11 mouse cellular contexts compared by ENCODE assay signal in the genomic region with DNA sequence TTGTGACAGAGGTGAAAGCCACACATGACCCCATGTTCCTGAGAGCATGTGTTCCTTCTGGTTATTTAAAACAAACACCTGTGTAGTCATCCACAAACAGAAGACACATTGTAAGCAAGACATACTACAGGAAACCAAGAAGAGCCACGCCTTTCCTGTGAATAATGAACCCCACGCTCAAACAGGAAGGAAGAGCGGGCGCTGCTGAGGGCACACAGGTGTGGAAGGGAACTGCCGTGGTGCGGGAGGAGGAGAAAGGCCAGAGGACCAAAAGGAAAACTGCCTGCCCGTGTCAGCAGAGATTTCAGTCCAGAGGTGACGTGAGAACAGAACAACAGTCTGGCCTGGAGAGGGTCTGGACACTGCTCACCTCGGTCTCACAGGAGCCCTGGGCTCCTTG. TPM values are rescaled to one million over a fixed set of nuclear protein-coding genes. Genes with fewer than 3 reads are reported as not detected.
DNase-seq lines count a peak whose midpoint lies in the region; ATAC-seq and TF ChIP-seq lines count a peak whose summit lies in the region.
"Had no signal": no experiment of that assay in that cellular context is flagged by ENCODE, and none has a peak within 500 bp of the region (broad histone marks: within the 10 kb centered on the region; RNA-seq: fewer than 3 reads in every experiment).

No protein-coding gene starts in this region.

- TF ChIP-seq CTCF in olfactory bulb, adult 2 months (IDR thresholded peaks at IDR 0.05; ENCODE audit: insufficient read depth, low read depth, low read length): no peak

- peak; percentile 33; the same call in 1 of the 2 replicates for ATAC-seq in granulocyte monocyte progenitor cell, adult 5-6 weeks (replicated peaks; ENCODE audit: poor library complexity, severe bottlenecking)

- 83% methylated on average over 9 of the region's 9 CpGs for WGBS in olfactory bulb, adult 2 months

- peak overlapping the region; percentile 27; the same call in 1 of the 2 replicates for H3K27ac ChIP-seq in olfactory bulb, adult 2 months (ENCODE audit: insufficient read depth, low read depth, low read length)
- H3K27ac ChIP-seq: hindbrain, embryonic 14.5 days; macrophage had no signal

- TF ChIP-seq POLR2A in olfactory bulb, adult 2 months (IDR thresholded peaks at IDR 0.05; ENCODE audit: insufficient read depth, low read depth, low read length): no peak

- no peak overlapping the region for H3K4me3 ChIP-seq in olfactory bulb, adult 2 months (ENCODE audit: insufficient read depth, low read depth, low read length)

- peaks cover 13% of the 10 kb centered on the region for H3K4me1 ChIP-seq in olfactory bulb, adult 2 months (ENCODE audit: control insufficient read depth, insufficient read depth, low read length)

- peak; percentile 63 for DNase-seq in lung, postnatal 25 days (ENCODE audit: low spot score)
- DNase-seq in lung, postnatal 14 days: no peak
- DNase-seq in thymus, postnatal 4 days: peak; percentile 78
- no peak for DNase-seq in frontal cortex, postnatal 10 days (ENCODE audit: low spot score in 2 of 2)
- DNase-seq in yolk sac, embryonic 10.5 days (ENCODE audit: low spot score): no peak
- DNase-seq in MN1 (ENCODE audit: low spot score): no peak

RNA-seq across cellular contexts. Expression of gene Ttc13, which starts 20.8 kb away (rescaled TPM):
- 44.3 and 46.4 TPM in 2 replicates for total RNA-seq in granulocyte monocyte progenitor cell, adult 5-6 weeks (2014; fragmentation: Nextera tagmentation)
- total RNA-seq in granulocyte monocyte progenitor cell, adult 5-6 weeks (2017): 53.3 and 56.4 TPM in 2 replicates
- polyA plus RNA-seq in olfactory bulb, adult 2 months (2012; ENCODE audit: insufficient read depth, insufficient read length, low replicate concordance, missing spikeins): not detected in 2 replicates

RNA-seq across cellular contexts. Expression of gene Arv1, which starts 20.9 kb away (rescaled TPM):
- total RNA-seq in granulocyte monocyte progenitor cell, adult 5-6 weeks (2014; fragmentation: Nextera tagmentation): 7.8 and 18.3 TPM in 2 replicates
- 5.4 and 5.7 TPM in 2 replicates for total RNA-seq in granulocyte monocyte progenitor cell, adult 5-6 weeks (2017)
- polyA plus RNA-seq in olfactory bulb, adult 2 months (2012; ENCODE audit: insufficient read depth, insufficient read length, low replicate concordance, missing spikeins): not detected in 2 replicates

RNA-seq across cellular contexts. Expression of gene 2310022B05Rik, which starts 37.9 kb away (rescaled TPM):
- total RNA-seq in granulocyte monocyte progenitor cell, adult 5-6 weeks (2014; fragmentation: Nextera tagmentation): 9.6 and 10.7 TPM in 2 replicates
- total RNA-seq in granulocyte monocyte progenitor cell, adult 5-6 weeks (2017): 1.2 and 1.4 TPM in 2 replicates
- polyA plus RNA-seq in olfactory bulb, adult 2 months (2012; ENCODE audit: insufficient read depth, insufficient read length, low replicate concordance, missing spikeins): not detected in 2 replicates

RNA-seq across cellular contexts. Expression of gene Fam89a, which starts 50.6 kb away (rescaled TPM):
- total RNA-seq in granulocyte monocyte progenitor cell, adult 5-6 weeks (2014; fragmentation: Nextera tagmentation): not detected in 2 replicates
- total RNA-seq in granulocyte monocyte progenitor cell, adult 5-6 weeks (2017): not detected in 2 replicates
- polyA plus RNA-seq in olfactory bulb, adult 2 months (2012; ENCODE audit: insufficient read depth, insufficient read length, low replicate concordance, missing spikeins): not detected in 2 replicates
- total RNA-seq: G1E had no signal
- polyA plus RNA-seq: G1E, macrophage had no signal

Comparison
In these comparisons a context has a peak if more than half of its experiments do, and no peak if none do; other contexts are left out.
1. DNase-seq: peak in lung, postnatal 25 days (single experiment) and thymus, postnatal 4 days (single experiment); none in lung, postnatal 14 days (single experiment), frontal cortex, postnatal 10 days (0 of 2), yolk sac, embryonic 10.5 days (single experiment) and MN1 (single experiment).